Mouse (Mus musculus) c-Kit-positive CD71-positive TER-119-negative erythroid progenitor cells, embryonic 14.5 days (primary cell): ENCODE results near the gene Serpine2.

Experiments
- DNase-seq: peaks from one replicate; pipeline ENCODE4 v3.0.0-alpha.2; 2013; ENCODE audit warnings: low read depth

Gene Serpine2

GRCm38 (mm10) chr1:79861130-79861942, at the start of gene Serpine2:
Serpine2 (minus strand) TSS chr1:79861180.
- DNase-seq, result no peak

- DNase-seq, result no peak
Observed at GRCm38 (mm10) chr1:79907811-79908210, 46.8 kb upstream of the Serpine2 start.

- DNase-seq, result no peak
Observed at GRCm38 (mm10) chr1:79905241-79905640, 44.3 kb upstream of the Serpine2 start.

GRCm38 (mm10) chr1:79902901-79903300, 41.9 kb upstream of the Serpine2 start:
- no peak for DNase-seq

GRCm38 (mm10) chr1:79882648-79883047, 21.7 kb upstream of the Serpine2 start:
- no peak for DNase-seq

GRCm38 (mm10) chr1:79874741-79875140, 13.8 kb upstream of the Serpine2 start:
- DNase-seq, result no peak

GRCm38 (mm10) chr1:79860411-79861039, 455 bp downstream of the Serpine2 start:
- DNase-seq, result no peak

GRCm38 (mm10) chr1:79859975-79860374, 1.0 kb downstream of the Serpine2 start:
- no peak for DNase-seq

GRCm38 (mm10) chr1:79859026-79859425, 2.0 kb downstream of the Serpine2 start:
- no peak for DNase-seq

GRCm38 (mm10) chr1:79858389-79858994, 2.5 kb downstream of the Serpine2 start:
- no peak for DNase-seq

GRCm38 (mm10) chr1:79857681-79858388, 3.1 kb downstream of the Serpine2 start:
- DNase-seq, result no peak

GRCm38 (mm10) chr1:79856756-79857155, 4.2 kb downstream of the Serpine2 start:
- DNase-seq, result no peak

GRCm38 (mm10) chr1:79853527-79853926, 7.5 kb downstream of the Serpine2 start:
- no peak for DNase-seq

GRCm38 (mm10) chr1:79850341-79850740, 10.6 kb downstream of the Serpine2 start:
- no peak for DNase-seq

GRCm38 (mm10) chr1:79848663-79849062, 12.3 kb downstream of the Serpine2 start:
- no peak for DNase-seq

- no peak for DNase-seq
Observed at GRCm38 (mm10) chr1:79846891-79847290, 14.1 kb downstream of the Serpine2 start.

- DNase-seq, result no peak
Observed at GRCm38 (mm10) chr1:79832719-79833404, 28.1 kb downstream of the Serpine2 start.

- no peak for DNase-seq
Observed at GRCm38 (mm10) chr1:79823951-79824633, 36.9 kb downstream of the Serpine2 start.

- no peak for DNase-seq
Observed at GRCm38 (mm10) chr1:79822806-79823525, 38.0 kb downstream of the Serpine2 start.

GRCm38 (mm10) chr1:79819296-79819879, 41.6 kb downstream of the Serpine2 start:
- no peak for DNase-seq
